Mouse (Mus musculus): ENCODE results near the gene Anxa9. TPM values are rescaled to one million over a fixed set of nuclear protein-coding genes. Genes with fewer than 3 reads are reported as not detected.

The Anxa9 gene
- polyA plus RNA-seq, 1 experiment = 1.2 TPM

GRCm38 (mm10) chr3:95294718-95295117 is 12.3 kb downstream of the Anxa9 start:
- peaks cover 11% of the 10 kb centered on the region for H3K4me1 ChIP-seq (ENCODE audit: control insufficient read depth, insufficient read depth, low read length)
- no peak overlapping the region for H3K27ac ChIP-seq (ENCODE audit: insufficient read depth, low read length)
- TF ChIP-seq CTCF (IDR thresholded peaks at IDR 0.05; ENCODE audit: borderline replicate concordance, insufficient read depth, low read depth, low read length) = no peak
- no peak for TF ChIP-seq POLR2A (IDR thresholded peaks at IDR 0.05; ENCODE audit: borderline replicate concordance, insufficient read depth, low read length)
- WGBS = 53% methylated on average over 5 of the region's 5 CpGs
- no peak overlapping the region for H3K4me3 ChIP-seq (replicated peaks; ENCODE audit: insufficient read depth, low read depth, low read length)
- no peaks in the 10 kb centered on the region for H3K27me3 ChIP-seq (ENCODE audit: control insufficient read depth, insufficient read depth, low read length)
- no peak for DNase-seq

GRCm38 (mm10) chr3:95294316-95294715 is 12.7 kb downstream of the Anxa9 start:
- DNase-seq = no peak
- no peak for TF ChIP-seq POLR2A (IDR thresholded peaks at IDR 0.05; ENCODE audit: borderline replicate concordance, insufficient read depth, low read length)
- no peak for TF ChIP-seq CTCF (IDR thresholded peaks at IDR 0.05; ENCODE audit: borderline replicate concordance, insufficient read depth, low read depth, low read length)
- 84% methylated on average over 7 of the region's 7 CpGs for WGBS
- Histone ChIP-seq H3K27ac (ENCODE audit: insufficient read depth, low read length) (no peak overlapping the region), H3K27me3 (ENCODE audit: control insufficient read depth, insufficient read depth, low read length) (no peaks in the 10 kb centered on the region), H3K4me1 (ENCODE audit: control insufficient read depth, insufficient read depth, low read length) (peaks cover 12% of the 10 kb centered on the region), H3K4me3 (replicated peaks; ENCODE audit: insufficient read depth, low read depth, low read length) (no peak overlapping the region)

GRCm38 (mm10) chr3:95293537-95293936 is 13.4 kb downstream of the Anxa9 start:
- Histone ChIP-seq H3K27ac (ENCODE audit: insufficient read depth, low read length) (no peak overlapping the region), H3K4me1 (ENCODE audit: control insufficient read depth, insufficient read depth, low read length) (peaks cover 12% of the 10 kb centered on the region), H3K4me3 (replicated peaks; ENCODE audit: insufficient read depth, low read depth, low read length) (no peak overlapping the region), H3K27me3 (ENCODE audit: control insufficient read depth, insufficient read depth, low read length) (no peaks in the 10 kb centered on the region)
- no peak for DNase-seq
- TF ChIP-seq POLR2A (IDR thresholded peaks at IDR 0.05; ENCODE audit: borderline replicate concordance, insufficient read depth, low read length) (no peak), CTCF (IDR thresholded peaks at IDR 0.05; ENCODE audit: borderline replicate concordance, insufficient read depth, low read depth, low read length) (no peak)
- WGBS = 38% methylated on average over 11 of the region's 11 CpGs

GRCm38 (mm10) chr3:95292899-95293298 is 14.1 kb downstream of the Anxa9 start:
- no peak for DNase-seq
- H3K27ac ChIP-seq (ENCODE audit: insufficient read depth, low read length) = no peak overlapping the region
- no peak overlapping the region for H3K4me3 ChIP-seq (replicated peaks; ENCODE audit: insufficient read depth, low read depth, low read length)
- 88% methylated on average over 2 of the region's 2 CpGs for WGBS
- no peaks in the 10 kb centered on the region for H3K27me3 ChIP-seq (ENCODE audit: control insufficient read depth, insufficient read depth, low read length)
- peaks cover 17% of the 10 kb centered on the region for H3K4me1 ChIP-seq (ENCODE audit: control insufficient read depth, insufficient read depth, low read length)
- TF ChIP-seq POLR2A (IDR thresholded peaks at IDR 0.05; ENCODE audit: borderline replicate concordance, insufficient read depth, low read length) (no peak), CTCF (IDR thresholded peaks at IDR 0.05; ENCODE audit: borderline replicate concordance, insufficient read depth, low read depth, low read length) (no peak)

- Histone ChIP-seq H3K4me1 (ENCODE audit: control insufficient read depth, insufficient read depth, low read length) (peaks cover 21% of the 10 kb centered on the region), H3K27me3 (ENCODE audit: control insufficient read depth, insufficient read depth, low read length) (no peaks in the 10 kb centered on the region), H3K4me3 (replicated peaks; ENCODE audit: insufficient read depth, low read depth, low read length) (no peak overlapping the region), H3K27ac (ENCODE audit: insufficient read depth, low read length) (no peak overlapping the region)
- TF ChIP-seq CTCF (IDR thresholded peaks at IDR 0.05; ENCODE audit: borderline replicate concordance, insufficient read depth, low read depth, low read length) (no peak), POLR2A (IDR thresholded peaks at IDR 0.05; ENCODE audit: borderline replicate concordance, insufficient read depth, low read length) (no peak)
- WGBS = 85% methylated on average over 4 of the region's 4 CpGs
- DNase-seq = no peak
Measured at GRCm38 (mm10) chr3:95291041-95291440, 15.9 kb downstream of the Anxa9 start.

GRCm38 (mm10) chr3:95290156-95290555 is 16.8 kb downstream of the Anxa9 start:
- DNase-seq = no peak

GRCm38 (mm10) chr3:95289419-95289818 is 17.6 kb downstream of the Anxa9 start:
- TF ChIP-seq POLR2A (IDR thresholded peaks at IDR 0.05; ENCODE audit: borderline replicate concordance, insufficient read depth, low read length) (no peak), CTCF (IDR thresholded peaks at IDR 0.05; ENCODE audit: borderline replicate concordance, insufficient read depth, low read depth, low read length) (no peak)
- Histone ChIP-seq H3K27ac (ENCODE audit: insufficient read depth, low read length) (no peak overlapping the region), H3K4me1 (ENCODE audit: control insufficient read depth, insufficient read depth, low read length) (peaks cover 23% of the 10 kb centered on the region), H3K4me3 (replicated peaks; ENCODE audit: insufficient read depth, low read depth, low read length) (no peak overlapping the region), H3K27me3 (ENCODE audit: control insufficient read depth, insufficient read depth, low read length) (no peaks in the 10 kb centered on the region)
- DNase-seq = peak; percentile 82 to 93
- WGBS = 16% methylated on average over 4 of the region's 4 CpGs

More at GRCm38 (mm10) chr3:95290156-95290555, 16.8 kb downstream of the Anxa9 start:
- H3K27ac ChIP-seq (ENCODE audit: insufficient read depth, low read length) = no peak overlapping the region
- TF ChIP-seq POLR2A (IDR thresholded peaks at IDR 0.05; ENCODE audit: borderline replicate concordance, insufficient read depth, low read length) (no peak), CTCF (IDR thresholded peaks at IDR 0.05; ENCODE audit: borderline replicate concordance, insufficient read depth, low read depth, low read length) (no peak)
- WGBS = 47% methylated on average over 6 of the region's 6 CpGs
- peaks cover 23% of the 10 kb centered on the region for H3K4me1 ChIP-seq (ENCODE audit: control insufficient read depth, insufficient read depth, low read length)
- no peaks in the 10 kb centered on the region for H3K27me3 ChIP-seq (ENCODE audit: control insufficient read depth, insufficient read depth, low read length)
- no peak overlapping the region for H3K4me3 ChIP-seq (replicated peaks; ENCODE audit: insufficient read depth, low read depth, low read length)

GRCm38 (mm10) chr3:95287541-95287940 is 19.4 kb downstream of the Anxa9 start:
- Histone ChIP-seq H3K27me3 (ENCODE audit: control insufficient read depth, insufficient read depth, low read length) (no peaks in the 10 kb centered on the region), H3K4me3 (replicated peaks; ENCODE audit: insufficient read depth, low read depth, low read length) (no peak overlapping the region), H3K4me1 (ENCODE audit: control insufficient read depth, insufficient read depth, low read length) (peaks cover 19% of the 10 kb centered on the region), H3K27ac (ENCODE audit: insufficient read depth, low read length) (no peak overlapping the region)
- WGBS = 78% methylated on average over 3 of the region's 3 CpGs
- no peak for DNase-seq
- no peak for TF ChIP-seq CTCF (IDR thresholded peaks at IDR 0.05; ENCODE audit: borderline replicate concordance, insufficient read depth, low read depth, low read length)
